In the genomic region with DNA sequence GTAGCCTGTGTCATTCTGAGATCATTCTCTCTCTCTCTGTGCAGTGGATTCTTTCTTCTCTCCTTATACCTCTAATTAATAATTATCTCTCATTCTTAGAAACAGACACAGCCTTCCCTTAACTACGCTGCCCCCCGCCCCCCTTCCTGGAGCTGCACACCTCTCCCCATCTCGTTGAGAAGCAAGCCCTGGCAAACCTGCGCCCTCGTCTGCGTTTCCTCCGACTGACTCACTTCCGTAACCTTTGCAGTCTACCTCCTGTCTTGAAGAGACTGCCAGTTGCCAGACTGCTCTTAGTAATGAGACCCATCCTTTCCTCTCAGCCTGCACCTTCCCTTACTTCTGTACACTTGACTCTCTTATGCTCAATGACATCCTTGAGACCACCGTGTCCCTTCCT, we compare ENCODE assay signal across 22 mouse cellular contexts. TPM values are rescaled to one million over a fixed set of nuclear protein-coding genes. Genes with fewer than 3 reads are reported as not detected.
DNase-seq lines count a peak whose midpoint lies in the region; ATAC-seq and TF ChIP-seq lines count a peak whose summit lies in the region.
"Had no signal": no experiment of that assay in that cellular context is flagged by ENCODE, and none has a peak within 500 bp of the region (broad histone marks: within the 10 kb centered on the region; RNA-seq: fewer than 3 reads in every experiment).

No protein-coding gene starts in this region.

- no peaks in the 10 kb centered on the region for H3K36me3 ChIP-seq in kidney, adult 2 months (ENCODE audit: control insufficient read depth, insufficient read depth, low read length)
- no peaks in the 10 kb centered on the region for H3K36me3 ChIP-seq in kidney, embryonic 16.5 days (ENCODE audit: insufficient read depth, low read length)
- no peaks in the 10 kb centered on the region for H3K36me3 ChIP-seq in embryonic facial prominence, embryonic 10.5 days (replicated peaks)
- H3K36me3 ChIP-seq: G1E; hindbrain, embryonic 13.5 days had no signal

- no peak overlapping the region for H3K9ac ChIP-seq in kidney, embryonic 16.5 days (replicated peaks; ENCODE audit: low read length)
- H3K9ac ChIP-seq: hindbrain, embryonic 13.5 days had no signal

- H3K9me3 ChIP-seq in kidney, embryonic 16.5 days (ENCODE audit: low read length), result no peaks in the 10 kb centered on the region
- no peaks in the 10 kb centered on the region for H3K9me3 ChIP-seq in embryonic facial prominence, embryonic 10.5 days
- H3K9me3 ChIP-seq: G1E; hindbrain, embryonic 13.5 days had no signal

- H3K4me2 ChIP-seq in kidney, embryonic 16.5 days (replicated peaks; ENCODE audit: low read depth, low read length), result no peak overlapping the region
- H3K4me2 ChIP-seq: heart, embryonic 11.5 days; hindbrain, embryonic 13.5 days; liver, embryonic 11.5 days had no signal

- peak; percentile 33; the same call in 1 of the 2 replicates for ATAC-seq in kidney, embryonic 16.5 days (ENCODE audit: low FRiP score, low TSS enrichment)
- ATAC-seq: intestine, embryonic 16.5 days had no signal

- DNase-seq in kidney, adult 2 months, result peak; percentile 81
- no peak for DNase-seq in kidney, adult 9 months
- peak; percentile 39 for DNase-seq in CD4-positive helper T cell, adult 2 months (ENCODE audit: low read depth, low spot score)
- DNase-seq in CD4-positive, CD25-positive, alpha-beta regulatory T cell, adult 2 months (ENCODE audit: low read depth, low spot score), result peak; percentile 82
- DNase-seq in embryonic facial prominence, embryonic 10.5 days (ENCODE audit: low spot score), result no peak
- no peak for DNase-seq in thymus, postnatal 36 days
- no peak for DNase-seq in retina, postnatal 1 day
- DNase-seq: adrenal gland, postnatal 25 days; cerebellum, adult 2 months; cerebellum, postnatal 36 days; gastrocnemius, adult 2 months; heart, postnatal 14 days; layer of hippocampus, adult 9-11 months; lung, adult 2 months; lung, postnatal 36 days; thymus, postnatal 4 days had no signal

- no peak for TF ChIP-seq CTCF in kidney, adult 2 months (conservative IDR thresholded peaks at IDR 0.05; ENCODE audit: insufficient read depth, insufficient read length, low read depth, low read length)

- peak overlapping the region; percentile 56 for H3K27ac ChIP-seq in kidney, adult 2 months (ENCODE audit: insufficient read depth, low read depth, low read length)
- H3K27ac ChIP-seq in kidney, embryonic 16.5 days (ENCODE audit: low read length), result no peak overlapping the region; the same call in 1 of the 2 replicates
- no peak overlapping the region for H3K27ac ChIP-seq in embryonic facial prominence, embryonic 10.5 days (replicated peaks)
- H3K27ac ChIP-seq: gastrocnemius, adult 2 months; hindbrain, embryonic 13.5 days had no signal

- TF ChIP-seq POLR2A in kidney, adult 2 months (IDR thresholded peaks at IDR 0.05; ENCODE audit: low read depth, low read length), result no peak

- H3K4me1 ChIP-seq in kidney, adult 2 months (ENCODE audit: control insufficient read depth, insufficient read depth, low read length), result peaks cover 63% of the 10 kb centered on the region
- peaks cover 65% of the 10 kb centered on the region for H3K4me1 ChIP-seq in kidney, embryonic 16.5 days (ENCODE audit: insufficient read depth, low read length)
- H3K4me1 ChIP-seq in embryonic facial prominence, embryonic 10.5 days, result peaks cover 58% of the 10 kb centered on the region

- 51% methylated on average over 9 of the region's 9 CpGs for WGBS in kidney, adult 2 months
- 72% methylated on average over 9 of the region's 9 CpGs for WGBS in kidney, embryonic 16.5 days
- 78% methylated on average over 9 of the region's 9 CpGs for WGBS in embryonic facial prominence, embryonic 10.5 days

- H3K4me3 ChIP-seq in kidney, adult 2 months (ENCODE audit: insufficient read depth, low read depth, low read length), result no peak overlapping the region
- no peak overlapping the region for H3K4me3 ChIP-seq in kidney, embryonic 16.5 days (ENCODE audit: low read length)
- no peak overlapping the region for H3K4me3 ChIP-seq in embryonic facial prominence, embryonic 10.5 days
- H3K4me3 ChIP-seq: gastrocnemius, adult 2 months; hindbrain, embryonic 13.5 days had no signal

- no peaks in the 10 kb centered on the region for H3K27me3 ChIP-seq in kidney, adult 2 months (replicated peaks; ENCODE audit: control insufficient read depth, insufficient read depth, low read length)
- H3K27me3 ChIP-seq in kidney, embryonic 16.5 days (ENCODE audit: insufficient read depth, low read length), result no peaks in the 10 kb centered on the region
- no peaks in the 10 kb centered on the region for H3K27me3 ChIP-seq in embryonic facial prominence, embryonic 10.5 days (replicated peaks; ENCODE audit: low read depth, poor library complexity, severe bottlenecking)
- H3K27me3 ChIP-seq: hindbrain, embryonic 13.5 days had no signal

RNA-seq across cellular contexts. Expression of gene Sh3rf1, which starts 46.9 kb away (rescaled TPM):
- polyA plus RNA-seq in kidney, adult 2 months (2012; rRNA removed), result 14.4 and 15.3 TPM in 2 replicates
- 23.3 and 26.7 TPM in 2 replicates for polyA plus RNA-seq in kidney, embryonic 16.5 days (2015; fragmentation: Nextera tagmentation; extraction: Ambion mirVana)
- 17.0 and 17.4 TPM in 2 replicates for polyA plus RNA-seq in embryonic facial prominence, embryonic 10.5 days (2016; fragmentation: Nextera tagmentation; extraction: Ambion mirVana)

Comparison
In these comparisons a context has a peak if more than half of its experiments do, and no peak if none do; other contexts are left out.
1. DNase-seq: peak in kidney, adult 2 months (single experiment), CD4-positive helper T cell, adult 2 months (single experiment) and CD4-positive, CD25-positive, alpha-beta regulatory T cell, adult 2 months (single experiment); none in kidney, adult 9 months (single experiment), embryonic facial prominence, embryonic 10.5 days (single experiment), thymus, postnatal 36 days (0 of 2) and retina, postnatal 1 day (single experiment).